Mouse (Mus musculus): ENCODE measurements at regions not wholly inside any gene's neighbourhood (a gene's known extent, or its start where the extent isn't known, plus 50 kb on each side); places are given as distances from the start of the nearest gene placed in this dataset.

DNA sequence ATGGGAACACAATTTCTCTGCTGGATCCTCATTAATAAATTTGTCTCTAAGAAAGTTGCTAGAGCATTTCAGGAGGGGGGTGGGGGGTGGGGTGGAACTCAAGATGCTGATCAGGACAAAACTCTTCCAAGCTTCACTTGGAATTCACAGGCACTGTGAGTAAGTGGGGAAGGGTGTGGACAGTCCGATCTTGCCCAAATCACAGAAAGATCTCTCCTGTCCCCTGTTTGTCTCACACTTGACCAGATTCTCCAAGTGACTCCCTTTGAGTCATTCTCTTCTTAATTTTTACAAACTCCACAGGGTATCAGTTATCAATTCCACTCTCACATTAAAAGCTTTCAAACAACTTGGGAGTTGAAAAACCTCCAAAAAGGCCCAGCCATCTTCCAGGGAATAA lies 58.1 kb upstream of the Mocs2 start:
- H3K36me3 ChIP-seq (ENCODE audit: control insufficient read depth, insufficient read depth, low read length, poor library complexity, severe bottlenecking): no peaks in the 10 kb centered on the region
- TF ChIP-seq ZC3H11A (IDR thresholded peaks at IDR 0.05; ENCODE audit: borderline replicate concordance, low read depth, low read length) (no peak), MAFK (IDR thresholded peaks at IDR 0.05; ENCODE audit: insufficient read depth, low read depth, low read length) (no peak), HCFC1 (IDR thresholded peaks at IDR 0.05; ENCODE audit: borderline replicate concordance, insufficient read depth, low read length) (no peak), ZNF384 (IDR thresholded peaks at IDR 0.05; ENCODE audit: low read depth, low read length) (no peak), CHD2 (IDR thresholded peaks at IDR 0.05; ENCODE audit: low read depth, low read length) (no peak)
- no peak overlapping the region for H3K27ac ChIP-seq (ENCODE audit: insufficient read depth, low read depth, low read length, poor library complexity, severe bottlenecking)
- H3K4me1 ChIP-seq (ENCODE audit: control insufficient read depth in 2 of 2, insufficient read depth in 2 of 2, low read length in 2 of 2, poor library complexity in 1 of 2): no peaks in the 10 kb centered on the region
- no peak for DNase-seq (ENCODE audit: low read depth, low spot score)
- H3K4me3 ChIP-seq (ENCODE audit: insufficient read depth in 1 of 2, low read depth in 1 of 2, low read length in 2 of 2, poor library complexity in 1 of 2, severe bottlenecking in 1 of 2): no peak overlapping the region
- no peak overlapping the region for H3K9ac ChIP-seq (ENCODE audit: insufficient read depth, low read depth, low read length, poor library complexity, severe bottlenecking)
- H3K9me3 ChIP-seq (ENCODE audit: control insufficient read depth, insufficient read depth, low read depth, low read length): no peaks in the 10 kb centered on the region
- in situ Hi-C loops (cut with MboI; ENCODE audit: low sequenced_read_pairs in 2 of 2, unreplicated experiment in 2 of 2): no loop called here

DNA sequence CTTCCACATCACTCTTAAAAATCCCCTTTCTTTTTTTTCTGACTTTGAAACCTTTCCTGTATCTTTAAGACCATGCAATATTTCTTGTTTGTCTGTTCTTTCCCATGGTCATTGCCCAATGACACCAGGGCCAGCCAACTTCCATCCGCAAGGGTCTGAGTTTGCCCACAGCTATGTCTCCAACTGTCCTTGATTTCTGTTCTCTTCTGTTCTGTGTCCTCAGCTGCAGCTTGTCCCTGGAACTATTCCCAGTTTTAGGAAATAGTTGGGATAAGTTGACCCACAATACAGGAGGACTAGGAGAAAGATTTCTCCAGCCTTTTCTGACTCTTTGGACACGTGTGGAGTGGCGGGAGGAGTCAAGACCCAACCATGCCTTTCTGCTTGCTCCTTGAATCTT lies 57.1 kb upstream of the Mocs2 start:
- no peak overlapping the region for H3K9ac ChIP-seq (ENCODE audit: insufficient read depth, low read depth, low read length, poor library complexity, severe bottlenecking)
- no peaks in the 10 kb centered on the region for H3K36me3 ChIP-seq (ENCODE audit: control insufficient read depth, insufficient read depth, low read length, poor library complexity, severe bottlenecking)
- no peak for TF ChIP-seq HCFC1 (IDR thresholded peaks at IDR 0.05; ENCODE audit: borderline replicate concordance, insufficient read depth, low read length)
- no peak for TF ChIP-seq ZC3H11A (IDR thresholded peaks at IDR 0.05; ENCODE audit: borderline replicate concordance, low read depth, low read length)
- TF ChIP-seq CHD2 (IDR thresholded peaks at IDR 0.05; ENCODE audit: low read depth, low read length): no peak
- TF ChIP-seq ZNF384 (IDR thresholded peaks at IDR 0.05; ENCODE audit: low read depth, low read length): no peak
- no peak for TF ChIP-seq MAFK (IDR thresholded peaks at IDR 0.05; ENCODE audit: insufficient read depth, low read depth, low read length)
- H3K4me1 ChIP-seq (ENCODE audit: control insufficient read depth in 2 of 2, insufficient read depth in 2 of 2, low read length in 2 of 2, poor library complexity in 1 of 2): no peaks in the 10 kb centered on the region
- no peak overlapping the region for H3K4me3 ChIP-seq (ENCODE audit: insufficient read depth in 1 of 2, low read depth in 1 of 2, low read length in 2 of 2, poor library complexity in 1 of 2, severe bottlenecking in 1 of 2)
- no peaks in the 10 kb centered on the region for H3K9me3 ChIP-seq (ENCODE audit: control insufficient read depth, insufficient read depth, low read depth, low read length)
- H3K27ac ChIP-seq (ENCODE audit: insufficient read depth, low read depth, low read length, poor library complexity, severe bottlenecking): no peak overlapping the region
- in situ Hi-C loops (cut with MboI; ENCODE audit: low sequenced_read_pairs in 2 of 2, unreplicated experiment in 2 of 2): no loop called here
- no peak for DNase-seq (ENCODE audit: low read depth, low spot score)
